ENCODE assay signal across 8 mouse cellular contexts in the genomic region with DNA sequence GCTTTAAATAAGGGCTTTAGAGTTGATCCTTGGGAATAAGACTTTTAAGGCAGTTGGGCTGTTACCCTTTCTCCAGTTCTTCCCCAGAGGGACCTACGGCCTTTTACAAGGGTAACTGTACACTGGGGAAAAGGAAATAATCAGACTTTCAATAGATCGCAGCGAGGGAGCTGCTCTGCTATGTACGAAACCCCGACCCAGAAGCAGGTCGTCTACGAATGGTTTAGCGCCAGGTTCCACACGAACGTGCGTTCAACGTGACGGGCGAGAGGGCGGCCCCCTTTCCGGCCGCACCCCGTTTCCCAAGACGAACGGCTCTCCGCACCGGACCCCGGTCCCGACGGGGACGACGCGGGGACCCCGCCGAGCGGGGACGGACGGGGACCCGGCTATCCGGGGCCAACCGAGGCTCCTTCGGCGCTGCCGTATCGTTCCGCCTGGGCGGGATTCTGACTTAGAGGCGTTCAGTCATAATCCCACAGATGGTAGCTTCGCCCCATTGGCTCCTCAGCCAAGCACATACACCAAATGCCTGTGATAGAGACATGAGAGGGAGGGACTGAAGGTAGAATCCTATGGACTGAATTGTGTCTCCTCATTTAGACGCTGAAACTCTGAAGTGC. TPM values are rescaled to one million over a fixed set of nuclear protein-coding genes. Genes with fewer than 3 reads are reported as not detected.
DNase-seq lines count a peak whose midpoint lies in the region; ATAC-seq lines count a peak whose summit lies in the region.
"Not testable (repeated sequence)": the region's sequence is repeated elsewhere in the genome, so short reads cannot be mapped to it uniquely, and the experiment has no call there.

No protein-coding gene starts in this region.

- H3K9me3 ChIP-seq in forebrain, embryonic 12.5 days; heart, embryonic 14.5 days (ENCODE audit: control insufficient read depth, low read length): not testable (repeated sequence)

- not testable (repeated sequence) for H3K36me3 ChIP-seq in forebrain, embryonic 12.5 days (replicated peaks)
- H3K36me3 ChIP-seq in heart, embryonic 14.5 days (ENCODE audit: control insufficient read depth, insufficient read depth, low read length), result peaks cover 26% of the 10 kb centered on the region

- H3K9ac ChIP-seq in forebrain, embryonic 12.5 days; heart, embryonic 14.5 days (ENCODE audit: low read length): not testable (repeated sequence)

- intact Hi-C loops in left cerebral cortex, postnatal 10 days (cut with DNase I), result not testable (repeated sequence)

- not testable (repeated sequence) for H3K4me1 ChIP-seq in forebrain, embryonic 12.5 days; heart, embryonic 14.5 days (ENCODE audit: control insufficient read depth in 2 of 2, insufficient read depth in 2 of 2, low read length in 2 of 2)

- H3K27me3 ChIP-seq in forebrain, embryonic 12.5 days, result peaks cover 12% of the 10 kb centered on the region
- H3K27me3 ChIP-seq in heart, embryonic 14.5 days (ENCODE audit: control insufficient read depth, insufficient read depth, low read length), result not testable (repeated sequence)

- WGBS in forebrain, embryonic 12.5 days, result 22% methylated on average over 45 of the region's 45 CpGs
- WGBS in heart, embryonic 14.5 days, result 33% methylated on average over 30 of the region's 45 CpGs

- H3K4me2 ChIP-seq in forebrain, embryonic 12.5 days, result peak overlapping the region; percentile 43
- peak overlapping the region; percentile 48 for H3K4me2 ChIP-seq in heart, embryonic 14.5 days (ENCODE audit: low read length)

- H3K27ac ChIP-seq in forebrain, embryonic 12.5 days; heart, embryonic 14.5 days (replicated peaks in 1 of 2; ENCODE audit: control insufficient read depth in 1 of 2, insufficient read depth in 1 of 2, low read depth in 2 of 2, low read length in 2 of 2): not testable (repeated sequence)

- peak; percentile 100 for ATAC-seq in forebrain, embryonic 12.5 days (ENCODE audit: low FRiP score)
- peak; percentile 100 for ATAC-seq in heart, embryonic 14.5 days (ENCODE audit: insufficient number of reproducible peaks, insufficient read depth, low FRiP score, low read depth)

- DNase-seq in brain, adult 2 months (ENCODE audit: low read depth, low spot score), result peak; percentile 32
- DNase-seq in kidney, adult 8-10 months, result peak; percentile 51 to 85
- peak; percentile 61 for DNase-seq in left cerebral cortex, postnatal 10 days (ENCODE audit: extremely low spot score in 1 of 2, low spot score in 2 of 2)
- peak; percentile 49 for DNase-seq in lung, postnatal 25 days (ENCODE audit: low spot score)
- DNase-seq in ovary, postnatal 36 days (ENCODE audit: low spot score), result peak; percentile 81
- DNase-seq in thymus, postnatal 36 days, result peak; percentile 62 to 80

- H3K4me3 ChIP-seq in forebrain, embryonic 12.5 days (replicated peaks), result peak overlapping the region; percentile 17; the same call in 1 of the 2 replicates
- H3K4me3 ChIP-seq in heart, embryonic 14.5 days (ENCODE audit: control insufficient read depth in 1 of 2, insufficient read depth in 1 of 2, low read depth in 1 of 2, low read length in 2 of 2), result peak overlapping the region in 1 of 2 experiments; percentile 17; a peak in 2 of 4 replicates

RNA-seq across cellular contexts. Expression of a gene that starts 58.3 kb away (rescaled TPM):
- polyA plus RNA-seq in forebrain, embryonic 12.5 days (2016; fragmentation: Nextera tagmentation; extraction: Ambion mirVana), result 472 and 483 TPM in 2 replicates
- 469 and 487 TPM in 2 replicates for polyA plus RNA-seq in heart, embryonic 14.5 days (2014; fragmentation: Nextera tagmentation; extraction: Ambion mirVana)
- 100 to 1,000 TPM; 364 to 371 TPM for total RNA-seq in left cerebral cortex, postnatal 10 days (2021)
